Mouse (Mus musculus): ENCODE results near the gene Slc35f4. TPM values are rescaled to one million over a fixed set of nuclear protein-coding genes. Genes with fewer than 3 reads are reported as not detected.

The Slc35f4 gene
- total RNA-seq, 2 experiments from 2014 or later: not detected

GRCm38 (mm10) chr14:49348897-49349250 is 177.0 kb downstream of the Slc35f4 start:
- DNase-seq (ENCODE audit: low spot score): peak; percentile 6

- DNase-seq (ENCODE audit: low spot score): no peak
Measured at GRCm38 (mm10) chr14:49348164-49348896, 177.5 kb downstream of the Slc35f4 start.

- DNase-seq (ENCODE audit: low spot score): no peak
Measured at GRCm38 (mm10) chr14:49345835-49346234, 180.0 kb downstream of the Slc35f4 start.

- no peak for DNase-seq (ENCODE audit: low spot score)
Measured at GRCm38 (mm10) chr14:49337011-49337410, 188.8 kb downstream of the Slc35f4 start.

- no peak for DNase-seq (ENCODE audit: low spot score)
Measured at GRCm38 (mm10) chr14:49333841-49334240, 192.0 kb downstream of the Slc35f4 start.

- no peak for DNase-seq (ENCODE audit: low spot score)
Measured at GRCm38 (mm10) chr14:49316493-49316894, 209.4 kb downstream of the Slc35f4 start.

GRCm38 (mm10) chr14:49313981-49314380 is 211.9 kb downstream of the Slc35f4 start:
- DNase-seq (ENCODE audit: low spot score): no peak

GRCm38 (mm10) chr14:49313376-49313775 is 212.5 kb downstream of the Slc35f4 start:
- DNase-seq (ENCODE audit: low spot score): no peak

GRCm38 (mm10) chr14:49311548-49311947 is 214.3 kb downstream of the Slc35f4 start:
- DNase-seq (ENCODE audit: low spot score): no peak

GRCm38 (mm10) chr14:49311091-49311492 is 214.8 kb downstream of the Slc35f4 start:
- no peak for DNase-seq (ENCODE audit: low spot score)

- no peak for DNase-seq (ENCODE audit: low spot score)
Measured at GRCm38 (mm10) chr14:49309670-49310069, 216.2 kb downstream of the Slc35f4 start.

GRCm38 (mm10) chr14:49308591-49308990 is 217.3 kb downstream of the Slc35f4 start:
- DNase-seq (ENCODE audit: low spot score): no peak

- DNase-seq (ENCODE audit: low spot score): no peak
Measured at GRCm38 (mm10) chr14:49307842-49308241, 218.0 kb downstream of the Slc35f4 start.

GRCm38 (mm10) chr14:49305534-49306409 is 220.1 kb downstream of the Slc35f4 start:
- DNase-seq (ENCODE audit: low spot score): no peak

- no peak for DNase-seq (ENCODE audit: low spot score)
Measured at GRCm38 (mm10) chr14:49302271-49302857, 223.5 kb downstream of the Slc35f4 start.

GRCm38 (mm10) chr14:49300981-49301619 is 224.7 kb downstream of the Slc35f4 start:
- no peak for DNase-seq (ENCODE audit: low spot score)

GRCm38 (mm10) chr14:49300326-49300725 is 225.5 kb downstream of the Slc35f4 start:
- no peak for DNase-seq (ENCODE audit: low spot score)

GRCm38 (mm10) chr14:49293802-49294449 is 231.9 kb downstream of the Slc35f4 start:
- no peak for DNase-seq (ENCODE audit: low spot score)

GRCm38 (mm10) chr14:49290029-49290745 is 235.7 kb downstream of the Slc35f4 start:
- DNase-seq (ENCODE audit: low spot score): no peak
